Mouse (Mus musculus) limb, embryonic 14.5 days (tissue): ENCODE measurements at regions not wholly inside any gene's neighbourhood (a gene's known extent, or its start where the extent isn't known, plus 50 kb on each side); places are given as distances from the start of the nearest gene placed in this dataset.

ENCODE experiments used
- ATAC-seq: fragments of 200-750 bp; cut with Nextera tagmentation; 2 replicates; pipeline ENCODE4 v1.8.0; 2017; ENCODE audit warnings: low read depth, moderate number of reproducible peaks, moderate TSS enrichment; ENCODE audit not compliant: low FRiP score
- DNase-seq: peaks from one replicate; pipeline ENCODE4 v3.0.0-alpha.2; 2015; ENCODE audit warnings: low spot score
- H3K27ac ChIP-seq: fragments of 300-500 bp; sonication (generic); replicated peaks from 2 replicates; pipeline ENCODE4 v1.5.1; 2014; ENCODE audit warnings: low read depth, mild to moderate bottlenecking, low read length, moderate library complexity, mixed read lengths
- H3K27me3 ChIP-seq: fragments of 300-500 bp; sonication (generic); 2 replicates; pipeline ENCODE4 v1.6.1; 2014; ENCODE audit warnings: low read length, mixed read lengths; ENCODE audit not compliant: control insufficient read depth, insufficient read depth
- H3K36me3 ChIP-seq: fragments of 300-500 bp; sonication (generic); 2 replicates; pipeline ENCODE4 v1.6.1; 2014; ENCODE audit warnings: mild to moderate bottlenecking, low read length, moderate library complexity, mixed read lengths; ENCODE audit not compliant: control insufficient read depth, insufficient read depth
- H3K4me1 ChIP-seq: fragments of 300-500 bp; sonication (generic); 2 replicates; pipeline ENCODE4 v1.6.1; 2014; ENCODE audit warnings: antibody characterized with exemption, low read length, mixed read lengths; ENCODE audit not compliant: control insufficient read depth, insufficient read depth
- H3K4me2 ChIP-seq: fragments of 300-500 bp; sonication (generic); replicated peaks from 2 replicates; pipeline ENCODE4 v1.6.1; 2014; ENCODE audit warnings: low read depth, mild to moderate bottlenecking, low read length, moderate library complexity; ENCODE audit not compliant: severe bottlenecking
- H3K4me3 ChIP-seq: fragments of 300-500 bp; sonication (generic); replicated peaks from 2 replicates; pipeline ENCODE4 v1.5.1; 2014; ENCODE audit warnings: low read length
- H3K9ac ChIP-seq: fragments of 300-500 bp; sonication (generic); 2 replicates; pipeline ENCODE4 v1.6.1; 2014; ENCODE audit warnings: mild to moderate bottlenecking, low read depth, low read length, moderate library complexity; ENCODE audit not compliant: severe bottlenecking
- H3K9me3 ChIP-seq: fragments of 300-500 bp; sonication (generic); 2 replicates; pipeline ENCODE4 v1.6.1; 2016; ENCODE audit warnings: low read length; ENCODE audit not compliant: control insufficient read depth
- POLR2A ChIP-seq: fragments of 200-500 bp; IDR thresholded peaks from 2 replicates; pipeline ENCODE4 v1.8.0; 2012; ENCODE audit warnings: inconsistent platforms, mild to moderate bottlenecking, moderate library complexity, borderline replicate concordance; ENCODE audit not compliant: insufficient read depth, insufficient read length; ENCODE audit errors: extremely low read depth
- WGBS: fragments of 180-500 bp; shearing (Covaris S2); extraction: QIAGEN DNeasy Blood & Tissue Kit; methylation state at CpG from one replicate; pipeline ENCODE4 v1.1.7; 2014; 5-methylcytosine and 5-hydroxymethylcytosine counted together

DNA sequence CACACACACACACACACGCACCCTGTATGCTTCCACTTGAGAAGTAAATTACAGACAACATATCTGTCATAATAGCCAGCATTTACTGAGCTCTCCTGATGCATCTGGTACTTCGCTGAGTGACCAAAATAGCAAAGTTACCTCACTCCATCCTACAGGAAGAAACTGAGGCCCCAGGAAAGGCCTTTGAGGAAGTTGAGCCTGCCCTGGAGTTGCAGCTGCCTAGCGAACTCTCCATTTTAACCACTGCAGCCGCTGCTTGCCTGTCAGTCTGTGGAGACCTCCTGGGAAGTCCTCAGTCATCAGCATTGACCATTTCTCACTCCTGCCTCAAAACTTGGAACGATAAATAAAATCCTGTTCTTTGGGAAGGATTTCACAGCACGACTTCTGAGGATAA lies 168.8 kb downstream of the Shq1 start:
- Histone ChIP-seq H3K4me2 (no peak overlapping the region), H3K27ac (no peak overlapping the region), H3K4me1 (peaks cover 21% of the 10 kb centered on the region), H3K9me3 (no peaks in the 10 kb centered on the region), H3K4me3 (no peak overlapping the region), H3K36me3 (no peaks in the 10 kb centered on the region), H3K9ac (no peak overlapping the region), H3K27me3 (no peaks in the 10 kb centered on the region)
- no peak for ATAC-seq
- WGBS, result 50% methylated on average over 6 of the region's 6 CpGs
- TF ChIP-seq POLR2A, result no peak
- no peak for DNase-seq

DNA sequence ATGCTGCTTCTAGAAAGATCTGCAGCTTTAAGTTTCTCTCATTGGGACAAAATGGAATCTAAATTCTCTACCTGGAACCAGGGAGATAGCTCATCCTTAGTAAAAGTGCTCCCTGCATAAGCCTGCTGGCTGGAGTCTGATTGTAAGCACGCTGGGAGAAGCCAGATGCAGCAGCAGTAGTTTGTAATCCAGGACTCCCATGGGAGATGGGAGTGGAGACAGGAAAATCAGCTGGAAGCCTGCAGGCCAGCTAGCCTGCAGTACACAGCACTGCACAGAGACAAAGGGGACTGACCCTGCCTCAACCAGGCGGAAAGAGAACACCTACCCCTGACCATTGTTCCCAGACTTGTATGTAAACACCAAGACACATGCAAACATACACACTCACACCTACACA lies 170.2 kb downstream of the Shq1 start:
- Histone ChIP-seq H3K27me3 (no peaks in the 10 kb centered on the region), H3K4me1 (peaks cover 21% of the 10 kb centered on the region), H3K4me3 (no peak overlapping the region), H3K36me3 (no peaks in the 10 kb centered on the region), H3K4me2 (no peak overlapping the region), H3K9ac (no peak overlapping the region), H3K27ac (no peak overlapping the region), H3K9me3 (no peaks in the 10 kb centered on the region)
- TF ChIP-seq POLR2A, result no peak
- DNase-seq (no peak), ATAC-seq (no peak)
- WGBS, result 70% methylated on average over 2 of the region's 2 CpGs

DNA sequence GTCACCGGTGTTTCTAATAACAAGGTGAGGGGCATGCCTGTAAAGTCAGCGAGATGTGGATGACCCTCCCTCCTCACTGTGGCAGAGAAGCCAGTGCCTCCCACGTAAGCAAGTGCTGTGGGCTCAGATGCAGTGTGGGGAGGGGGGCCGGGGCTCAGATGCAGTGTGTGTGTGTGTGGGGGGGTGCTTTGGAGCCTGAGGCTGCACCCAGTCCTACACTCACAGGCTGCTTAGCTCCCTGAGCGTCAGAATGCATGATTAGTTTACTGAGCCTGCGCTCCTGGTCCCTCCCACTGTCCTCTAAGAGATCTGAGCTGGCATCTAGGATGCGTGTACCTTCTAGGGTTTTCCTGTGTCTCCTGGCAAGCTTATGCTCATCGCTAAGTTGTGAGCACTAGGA lies 170.9 kb downstream of the Shq1 start:
- Histone ChIP-seq H3K36me3 (no peaks in the 10 kb centered on the region), H3K27me3 (no peaks in the 10 kb centered on the region), H3K4me3 (no peak overlapping the region), H3K9me3 (no peaks in the 10 kb centered on the region), H3K9ac (no peak overlapping the region), H3K4me1 (peaks cover 25% of the 10 kb centered on the region), H3K27ac (no peak overlapping the region), H3K4me2 (no peak overlapping the region)
- ATAC-seq (no peak), DNase-seq (no peak)
- 66% methylated on average over 8 of the region's 8 CpGs for WGBS
- TF ChIP-seq POLR2A, result no peak

DNA sequence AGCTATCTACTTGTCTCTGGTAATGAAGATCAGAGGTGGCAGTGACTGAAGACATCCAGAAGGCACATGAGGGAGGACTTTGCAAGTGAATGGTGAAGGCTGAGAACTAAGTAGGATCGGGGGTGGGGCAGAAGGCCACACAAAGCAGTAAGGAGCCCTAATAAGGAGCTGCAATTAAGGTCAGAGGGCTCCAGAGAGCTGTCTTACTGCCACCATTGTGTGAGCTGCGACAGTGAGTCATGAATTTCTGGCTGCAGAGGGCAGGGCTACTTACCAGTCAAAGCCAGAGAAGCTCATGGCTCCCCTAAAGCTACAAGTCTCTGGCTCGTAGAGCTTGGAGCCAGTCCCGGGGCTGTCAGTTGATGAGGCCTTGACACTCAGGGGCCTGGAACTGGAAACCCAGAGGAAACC lies 172.1 kb downstream of the Shq1 start:
- Histone ChIP-seq H3K9ac (no peak overlapping the region), H3K4me3 (no peak overlapping the region), H3K4me2 (no peak overlapping the region), H3K36me3 (no peaks in the 10 kb centered on the region), H3K9me3 (no peaks in the 10 kb centered on the region), H3K27ac (no peak overlapping the region), H3K27me3 (no peaks in the 10 kb centered on the region), H3K4me1 (peaks cover 28% of the 10 kb centered on the region)
- TF ChIP-seq POLR2A, result no peak
- WGBS, result 36% methylated on average over 4 of the region's 4 CpGs
- no peak for ATAC-seq
- DNase-seq, result no peak

DNA sequence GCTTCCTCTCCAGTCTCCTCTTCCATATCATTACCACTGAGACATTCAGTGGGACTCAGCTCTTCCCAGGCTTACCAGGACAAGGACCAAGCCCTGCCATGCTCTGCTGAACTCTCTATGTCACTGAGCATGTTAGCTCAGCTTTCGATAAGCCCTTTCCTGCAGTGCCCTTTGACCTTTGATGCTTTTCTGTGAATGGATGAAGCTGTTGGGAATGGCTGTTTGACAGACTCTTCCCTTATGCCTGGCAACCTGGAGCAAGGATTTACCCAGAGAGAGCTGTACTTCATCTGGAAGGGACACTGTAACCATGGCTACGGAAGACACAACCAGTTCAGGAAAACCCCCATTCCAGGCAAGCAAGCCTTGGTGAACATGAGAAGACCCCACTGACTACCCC lies 172.8 kb downstream of the Shq1 start:
- WGBS, result 96% methylated on average over 2 of the region's 2 CpGs

DNA sequence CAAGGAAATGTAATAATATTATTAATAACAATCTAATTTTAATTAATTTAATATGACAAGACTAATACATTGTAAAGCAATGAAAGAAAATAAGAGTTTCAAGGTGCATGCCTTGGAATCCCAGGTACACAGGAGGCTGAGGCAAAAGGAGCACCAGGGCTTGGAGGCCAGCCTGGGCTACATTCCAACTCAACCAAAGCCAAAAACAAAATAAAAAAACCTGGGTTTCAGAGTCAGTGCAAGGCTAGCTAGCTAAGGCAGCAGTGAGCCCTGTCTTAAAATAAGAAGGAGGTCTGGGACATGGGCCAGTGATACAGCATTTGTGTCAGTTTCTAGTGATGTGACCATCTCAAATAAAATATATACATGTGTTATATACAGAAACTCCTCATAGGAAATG lies 174.8 kb downstream of the Shq1 start:
- DNase-seq, result no peak
- ATAC-seq, result no peak
- Histone ChIP-seq H3K4me1 (peaks cover 11% of the 10 kb centered on the region), H3K9ac (no peak overlapping the region), H3K36me3 (no peaks in the 10 kb centered on the region), H3K27me3 (no peaks in the 10 kb centered on the region), H3K4me2 (no peak overlapping the region), H3K4me3 (no peak overlapping the region), H3K9me3 (no peaks in the 10 kb centered on the region), H3K27ac (no peak overlapping the region)
- TF ChIP-seq POLR2A, result no peak

More for the DNA sequence above, 172.8 kb downstream of the Shq1 start:
- Histone ChIP-seq H3K4me3 (no peak overlapping the region), H3K36me3 (no peaks in the 10 kb centered on the region), H3K4me2 (no peak overlapping the region), H3K27me3 (no peaks in the 10 kb centered on the region), H3K4me1 (peaks cover 21% of the 10 kb centered on the region), H3K9ac (no peak overlapping the region), H3K27ac (no peak overlapping the region), H3K9me3 (no peaks in the 10 kb centered on the region)
- no peak for TF ChIP-seq POLR2A
- DNase-seq (no peak), ATAC-seq (no peak)
